Mouse (Mus musculus) yolk sac, embryonic 10.5 days (tissue): Measurements from ENCODE around the gene Rxra.

ENCODE experiments used
- DNase-seq: peaks from one replicate; pipeline ENCODE4 v3.0.0-alpha.2; 2017; ENCODE audit warnings: low spot score

Gene Rxra

DNA sequence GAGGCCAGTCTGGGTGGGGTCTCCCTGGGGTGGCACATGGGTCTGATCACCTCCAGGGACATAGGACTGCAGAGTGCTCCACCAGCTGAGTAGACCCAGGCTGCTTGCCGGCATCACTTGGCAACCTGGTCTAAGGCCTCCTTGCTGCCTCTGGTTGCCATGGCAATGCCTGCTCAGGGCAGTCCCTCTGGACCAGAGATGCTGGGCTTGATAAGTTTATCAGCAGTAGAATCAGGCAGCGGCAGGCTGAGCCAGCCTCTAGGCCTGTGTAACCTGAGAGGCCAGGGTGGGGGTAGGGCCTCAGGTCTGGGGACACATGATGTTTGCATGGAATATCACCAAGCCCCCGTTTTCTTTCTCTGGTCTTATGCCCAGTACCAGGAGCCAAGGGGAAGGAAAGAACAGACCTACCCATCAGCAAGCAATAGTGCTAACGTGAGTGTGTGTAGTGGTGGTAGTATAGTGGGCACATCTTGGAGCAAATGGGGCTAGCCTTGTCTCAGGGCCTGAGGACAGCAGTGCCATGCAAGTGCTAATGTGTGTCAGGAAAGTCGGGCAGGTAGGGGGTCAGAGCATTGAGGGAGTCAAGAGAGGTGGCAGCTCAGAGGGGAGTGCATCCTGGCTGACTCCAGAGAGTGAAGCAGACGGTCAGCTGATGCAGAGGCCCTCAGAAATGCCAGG, 88.2 kb downstream of the Rxra start:
- DNase-seq, result no peak

DNA sequence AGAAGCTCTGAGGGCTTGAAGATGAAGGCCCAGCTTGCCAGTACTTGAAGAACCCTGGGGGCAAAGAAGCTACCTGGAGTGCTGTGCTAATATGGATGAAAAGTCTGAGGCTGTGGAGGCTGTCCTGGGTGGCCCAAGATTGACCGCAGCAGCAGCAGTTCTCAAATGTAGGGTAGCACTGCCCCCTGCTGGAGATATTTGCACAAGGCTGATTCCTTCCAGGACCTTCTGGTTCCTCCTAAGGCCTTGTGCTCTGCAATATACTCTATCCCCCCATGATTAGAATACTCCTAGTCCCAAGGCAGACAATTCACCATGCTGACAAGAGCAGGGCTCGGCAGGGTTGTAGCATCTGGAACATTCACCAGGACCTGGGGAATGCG, 88.7 kb downstream of the Rxra start:
- DNase-seq, result peak; percentile 73

DNA sequence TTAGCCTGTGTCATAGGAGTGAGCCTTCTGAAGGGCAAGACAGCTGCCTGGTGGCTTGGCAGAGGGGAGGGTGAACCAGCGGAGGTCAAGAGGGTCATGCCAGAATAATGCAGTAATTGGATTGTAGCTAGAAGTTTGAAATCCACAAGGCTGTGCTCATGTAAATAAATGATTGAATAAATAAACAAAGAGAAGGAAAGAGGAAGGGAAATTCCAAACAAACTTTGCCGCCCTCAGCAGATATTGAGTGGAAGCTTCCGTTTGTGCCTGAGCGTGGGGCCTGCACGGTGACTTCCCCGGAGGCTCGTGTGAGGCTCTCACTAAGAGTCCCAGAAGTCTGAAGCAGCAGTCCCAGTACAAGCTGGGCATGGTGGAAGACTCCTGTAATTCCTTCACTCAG, 91.5 kb downstream of the Rxra start:
- DNase-seq, result no peak

- no peak for DNase-seq
Observed at GRCm38 (mm10) chr2:27769701-27770100, 93.5 kb downstream of the Rxra start.

DNA sequence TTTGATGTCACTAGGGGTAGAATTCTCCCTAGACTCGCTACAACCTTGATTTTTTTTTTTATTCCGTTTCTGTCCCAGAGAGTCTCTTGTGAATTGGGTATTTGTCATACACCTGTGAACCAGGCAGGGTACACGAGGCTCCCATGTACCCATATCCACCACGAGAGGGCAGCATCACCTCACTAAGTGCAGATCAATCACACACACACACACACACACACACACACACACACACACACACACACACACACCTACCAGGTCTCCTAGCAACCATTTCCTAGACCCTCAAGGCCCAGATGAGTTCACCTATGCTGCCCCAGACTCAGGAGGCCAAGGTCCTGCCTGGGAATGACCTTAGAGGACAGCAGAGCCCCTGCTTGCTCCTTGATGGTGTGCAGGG, 94.0 kb downstream of the Rxra start:
- peak; percentile 65 for DNase-seq

DNA sequence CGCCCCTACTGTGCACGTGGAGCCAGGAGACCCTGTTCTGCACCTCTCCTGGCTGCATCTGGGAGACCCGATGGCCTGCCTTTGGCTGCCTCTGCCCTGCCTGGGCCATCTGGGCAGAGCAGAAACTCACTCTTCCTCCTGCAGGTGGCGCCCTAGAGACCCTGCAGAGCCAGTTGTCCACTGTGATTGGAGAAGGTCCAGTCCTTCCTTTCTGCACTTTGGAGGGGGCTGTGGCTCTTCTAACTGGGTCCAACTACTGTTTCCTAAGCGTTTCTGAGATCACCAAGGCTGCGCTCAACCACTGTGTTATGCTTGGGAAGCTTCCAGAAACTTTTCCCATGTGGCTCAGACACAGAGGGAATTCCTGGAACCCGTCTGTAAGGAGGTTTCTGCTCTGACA, 95.7 kb downstream of the Rxra start:
- DNase-seq, result peak; percentile 80

- peak; percentile 89 for DNase-seq
Observed at GRCm38 (mm10) chr2:27772841-27773388, 96.7 kb downstream of the Rxra start.

DNA sequence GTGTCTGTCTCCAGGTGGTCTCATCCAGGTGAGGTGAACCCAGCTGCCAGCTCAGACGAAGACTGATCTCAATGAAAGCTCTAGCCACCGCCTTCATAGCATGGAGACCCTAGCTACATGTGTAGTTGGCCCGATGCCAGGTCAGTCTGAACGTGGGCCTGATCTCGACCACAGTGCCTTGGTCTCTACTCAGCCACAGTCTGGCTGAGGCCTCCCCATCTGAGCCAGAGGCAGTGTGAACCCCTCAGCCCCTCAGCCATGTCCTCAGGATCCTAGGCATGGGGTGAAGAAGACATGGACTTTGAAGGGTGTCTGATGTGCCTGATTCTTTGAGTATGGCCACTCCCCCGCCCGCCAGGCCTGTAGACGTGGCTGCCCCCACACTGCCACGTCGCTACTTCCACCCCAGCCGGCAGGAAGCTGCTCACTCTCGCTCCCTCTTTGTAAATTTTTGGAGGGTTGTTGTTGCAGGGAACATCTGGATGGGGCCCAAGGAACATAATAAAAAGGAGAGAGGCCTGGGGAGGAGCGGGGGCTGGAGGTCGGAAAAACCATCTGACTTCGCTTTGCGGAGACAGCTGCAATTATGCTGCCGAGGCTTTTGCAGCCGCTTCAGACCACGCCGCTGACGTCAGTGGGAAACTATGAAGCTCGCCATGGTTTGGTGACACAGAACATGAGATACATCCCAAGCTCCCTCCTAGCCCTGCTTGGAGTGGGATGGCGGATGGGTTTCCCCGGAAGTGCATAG, 97.9 kb downstream of the Rxra start:
- DNase-seq, result no peak

DNA sequence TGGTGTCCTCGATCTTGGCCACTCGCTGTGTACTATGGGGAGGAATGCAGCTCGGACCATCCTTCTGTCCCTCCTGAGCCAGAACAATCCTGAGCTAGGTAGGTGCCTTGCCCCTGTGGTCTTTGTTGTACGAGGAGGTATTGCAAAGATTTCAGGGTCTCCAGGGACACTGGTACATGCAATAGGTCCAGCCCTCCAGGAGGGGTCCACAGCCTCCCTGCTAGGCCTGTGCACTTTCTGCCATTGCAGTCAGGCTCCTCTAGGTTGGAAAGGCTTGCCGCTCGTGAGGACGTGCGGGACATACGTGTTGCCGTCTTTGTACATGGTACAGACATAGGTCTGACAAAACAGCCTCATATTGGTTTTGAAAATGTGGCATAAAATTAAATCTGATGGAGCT, 98.8 kb downstream of the Rxra start:
- DNase-seq, result no peak

DNA sequence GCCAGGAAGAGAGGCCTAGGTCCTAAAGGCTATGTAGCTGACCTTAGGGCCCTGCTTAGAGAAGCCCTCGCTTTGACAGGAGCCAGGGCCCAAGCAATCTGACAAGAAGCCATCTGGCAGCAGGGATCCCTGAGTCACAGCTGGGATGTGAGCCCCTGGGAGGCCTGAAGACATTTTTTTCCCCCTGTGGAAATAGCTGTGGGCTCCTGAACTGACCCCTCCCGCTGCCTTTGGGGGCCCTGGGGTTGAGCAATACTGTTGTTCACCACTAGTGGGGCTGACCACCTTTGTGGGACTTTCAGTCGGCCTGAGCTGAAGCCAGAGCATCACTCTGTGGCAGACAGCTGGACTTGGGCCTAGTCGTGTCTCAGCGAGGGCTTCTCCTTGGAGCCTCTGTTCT, 99.4 kb downstream of the Rxra start:
- DNase-seq, result no peak

DNA sequence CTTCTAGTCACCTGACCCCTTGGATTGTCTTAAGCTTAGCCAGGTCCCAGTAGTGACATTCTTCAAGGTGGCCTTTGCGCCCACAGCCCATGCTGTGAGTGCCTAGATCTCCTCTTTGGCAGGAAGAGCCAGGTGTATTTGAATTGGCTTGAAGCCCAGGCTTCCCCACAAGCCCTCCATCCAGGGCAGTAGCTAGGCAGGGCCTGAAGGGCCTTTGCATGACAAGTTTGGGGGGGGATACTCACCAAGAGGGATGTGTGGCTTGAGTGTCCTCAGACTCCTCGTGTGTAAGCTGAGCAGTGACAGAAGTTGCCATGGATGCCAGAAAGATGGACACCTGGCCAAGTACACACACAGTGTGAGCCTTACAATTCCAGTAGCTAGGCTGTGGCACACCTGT, 101.5 kb downstream of the Rxra start:
- DNase-seq, result no peak

- no peak for DNase-seq
Observed at GRCm38 (mm10) chr2:27778289-27778688, 102.0 kb downstream of the Rxra start.

GRCm38 (mm10) chr2:27779291-27779866, 103.1 kb downstream of the Rxra start:
- DNase-seq, result no peak

DNA sequence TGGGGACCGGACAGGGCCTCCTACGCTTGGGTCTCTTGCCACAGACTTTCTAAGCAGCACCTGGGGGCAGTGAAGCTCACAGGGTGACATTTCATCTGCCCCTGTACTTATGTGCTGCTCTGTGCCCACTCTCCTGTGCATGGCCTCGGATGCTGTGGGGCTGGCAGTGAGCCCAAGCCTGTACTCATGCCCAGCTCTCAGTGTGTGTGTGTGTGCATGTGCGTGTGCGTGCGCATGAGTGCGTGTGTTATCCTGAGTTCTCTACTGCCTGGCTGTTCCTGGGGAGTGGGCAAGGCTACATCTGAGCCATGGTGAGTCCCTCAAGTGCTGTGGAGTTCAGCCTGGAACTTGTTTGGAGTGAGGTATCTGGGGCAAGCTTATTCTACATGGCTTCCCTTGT, 103.9 kb downstream of the Rxra start:
- no peak for DNase-seq

DNA sequence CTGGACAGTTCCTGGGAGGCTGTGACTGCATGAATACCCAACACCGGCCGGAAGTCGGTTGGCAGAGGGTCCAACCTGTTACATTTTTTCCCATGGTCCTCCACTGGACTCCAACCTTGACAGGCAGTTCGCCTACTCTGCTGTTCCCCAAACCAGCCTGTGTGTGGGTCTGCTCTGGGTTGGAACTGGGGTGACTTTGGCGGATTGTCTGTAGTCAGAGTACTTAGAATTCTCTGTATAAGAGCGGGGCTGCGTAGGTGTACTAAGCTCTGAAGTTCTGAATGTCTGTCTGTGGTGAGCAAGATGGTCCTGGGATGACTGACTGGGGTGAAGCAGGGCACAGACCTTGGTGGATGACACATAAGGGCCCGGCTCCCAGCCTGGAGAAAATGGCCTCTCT, 109.1 kb downstream of the Rxra start:
- no peak for DNase-seq

- DNase-seq, result no peak
Observed at GRCm38 (mm10) chr2:27785973-27786417, 109.8 kb downstream of the Rxra start.

GRCm38 (mm10) chr2:27791571-27791970, 115.3 kb downstream of the Rxra start:
- DNase-seq, result no peak

GRCm38 (mm10) chr2:27799018-27799417, 122.8 kb downstream of the Rxra start:
- DNase-seq, result peak; percentile 47

- no peak for DNase-seq
Observed at GRCm38 (mm10) chr2:27801041-27801440, 124.8 kb downstream of the Rxra start.

DNA sequence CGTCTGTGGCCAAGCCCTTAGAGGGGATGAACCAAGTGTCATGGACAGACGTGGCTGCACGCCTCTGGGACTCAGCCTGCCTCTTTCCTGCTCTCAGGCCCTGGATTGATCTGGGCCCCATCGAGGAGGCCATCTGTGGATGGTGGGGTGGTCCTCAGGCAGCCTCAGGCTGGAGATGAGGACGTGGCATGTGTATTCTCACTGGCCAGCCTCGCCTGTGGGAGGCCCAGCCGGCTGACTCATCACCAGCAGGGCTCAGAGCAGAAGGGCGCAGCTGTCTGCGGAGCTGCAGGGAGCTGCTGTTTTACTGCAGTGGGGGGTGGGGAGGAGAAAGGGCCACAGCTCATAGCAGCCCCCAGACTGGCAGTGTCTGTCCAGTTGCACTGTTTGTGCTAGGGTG, 126.3 kb downstream of the Rxra start:
- peak; percentile 74 for DNase-seq

GRCm38 (mm10) chr2:27806691-27807090, 130.5 kb downstream of the Rxra start:
- DNase-seq, result no peak

DNA sequence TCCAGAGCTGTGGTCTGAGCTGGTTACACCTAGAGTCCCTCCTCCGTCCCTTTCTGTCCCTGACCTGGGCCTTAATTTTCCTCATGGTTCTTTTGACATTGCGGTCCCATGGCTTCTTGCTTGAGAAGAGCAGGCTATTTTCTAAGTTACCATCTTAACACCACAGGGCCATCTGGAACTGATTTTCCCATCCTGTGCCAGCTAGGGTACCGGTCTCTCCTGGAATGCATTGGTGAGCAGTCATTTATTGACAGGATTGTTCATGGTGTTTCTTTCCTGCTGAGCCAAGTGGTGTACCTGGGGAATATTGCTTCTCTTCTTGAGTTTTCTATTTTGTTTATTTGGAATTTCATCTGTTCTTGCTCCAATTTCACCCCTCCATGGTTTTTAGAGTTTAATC, 131.4 kb downstream of the Rxra start:
- no peak for DNase-seq

DNA sequence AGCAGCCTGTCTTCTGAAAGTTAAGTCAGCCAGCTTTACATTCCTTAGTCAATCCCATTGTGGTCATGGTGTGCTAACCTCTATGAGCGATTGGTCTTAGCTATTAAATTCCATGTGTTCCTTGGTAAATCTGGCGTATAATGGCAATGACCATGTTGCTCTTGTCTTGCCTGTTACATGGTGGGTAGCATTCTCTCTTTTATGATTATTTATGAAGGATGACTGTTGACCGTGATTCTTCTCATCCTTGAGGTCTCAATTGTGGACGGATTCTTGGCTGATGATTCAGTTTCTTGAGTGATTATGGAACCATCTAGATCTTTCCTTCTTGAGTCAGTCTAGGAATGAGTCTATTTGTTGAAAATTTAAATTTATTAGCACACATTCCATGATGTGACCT, 133.7 kb downstream of the Rxra start:
- DNase-seq, result no peak
